Mouse (Mus musculus): ENCODE data around the gene Sema6d. TPM values are rescaled to one million over a fixed set of nuclear protein-coding genes. Genes with fewer than 3 reads are reported as not detected.

The Sema6d gene
- polyA plus RNA-seq, 1 experiment: 9.1 TPM

- TF ChIP-seq POLR2A (IDR thresholded peaks at IDR 0.05; ENCODE audit: borderline replicate concordance, low read depth, low read length): no peak
- no peak for TF ChIP-seq CTCF (IDR thresholded peaks at IDR 0.05; ENCODE audit: low read depth, low read length)
- Histone ChIP-seq H3K4me3 (ENCODE audit: insufficient read depth, low read length) (no peak overlapping the region), H3K27ac (ENCODE audit: insufficient read depth, low read depth, low read length) (no peak overlapping the region), H3K4me1 (ENCODE audit: control insufficient read depth, insufficient read depth, low read length) (no peaks in the 10 kb centered on the region)
These were observed 383.1 kb downstream of the Sema6d start for GRCm38 (mm10) chr2:124472674-124473507.

GRCm38 (mm10) chr2:124477904-124478303 is 388.1 kb downstream of the Sema6d start:
- Histone ChIP-seq H3K4me3 (ENCODE audit: insufficient read depth, low read length) (no peak overlapping the region), H3K4me1 (ENCODE audit: control insufficient read depth, insufficient read depth, low read length) (no peaks in the 10 kb centered on the region), H3K27ac (ENCODE audit: insufficient read depth, low read depth, low read length) (no peak overlapping the region)
- TF ChIP-seq POLR2A (IDR thresholded peaks at IDR 0.05; ENCODE audit: borderline replicate concordance, low read depth, low read length) (no peak), CTCF (IDR thresholded peaks at IDR 0.05; ENCODE audit: low read depth, low read length) (no peak)

DNA sequence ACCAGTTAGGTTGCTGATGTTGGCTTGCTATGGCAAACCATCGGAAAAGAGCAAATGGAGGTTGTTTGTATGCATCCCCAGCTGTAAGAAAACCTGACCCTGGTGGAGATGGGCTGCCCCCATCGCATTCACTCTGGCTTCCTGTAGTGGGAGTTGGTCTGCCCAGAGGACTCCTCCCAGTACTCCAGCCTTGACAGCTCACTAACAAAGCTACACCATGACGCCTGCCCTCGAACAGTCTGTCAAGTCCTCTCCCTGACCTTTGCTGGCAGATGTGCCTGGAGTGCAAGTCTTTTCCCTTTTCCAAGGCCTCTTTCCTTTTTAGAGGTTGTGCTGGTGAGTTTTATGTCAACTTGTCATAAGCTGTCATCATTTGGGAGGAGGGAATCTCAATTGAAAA is 388.8 kb downstream of the Sema6d start:
- Histone ChIP-seq H3K4me1 (ENCODE audit: control insufficient read depth, insufficient read depth, low read length) (no peaks in the 10 kb centered on the region), H3K27ac (ENCODE audit: insufficient read depth, low read depth, low read length) (no peak overlapping the region), H3K4me3 (ENCODE audit: insufficient read depth, low read length) (no peak overlapping the region)
- no peak for TF ChIP-seq CTCF (IDR thresholded peaks at IDR 0.05; ENCODE audit: low read depth, low read length)
- TF ChIP-seq POLR2A (IDR thresholded peaks at IDR 0.05; ENCODE audit: borderline replicate concordance, low read depth, low read length): no peak

DNA sequence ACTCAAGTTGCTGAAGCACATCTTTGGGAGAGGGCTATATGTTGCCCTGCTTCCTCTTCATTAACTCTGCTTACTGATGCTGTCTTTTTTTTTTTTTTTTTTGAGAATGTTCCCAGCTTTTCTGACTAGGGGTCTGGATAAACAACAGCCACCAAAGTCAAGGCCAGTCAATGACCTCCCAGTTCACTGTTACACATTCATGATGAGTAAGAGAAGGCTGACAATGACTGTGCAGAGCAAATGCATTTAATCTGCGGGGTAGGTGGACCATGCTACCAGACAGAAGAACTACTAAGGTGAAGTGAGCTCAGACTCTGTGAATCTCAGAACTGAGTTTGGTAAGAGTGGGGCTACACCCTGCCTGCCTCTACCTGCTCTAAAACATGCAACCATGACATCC is 396.0 kb downstream of the Sema6d start:
- Histone ChIP-seq H3K4me3 (ENCODE audit: insufficient read depth, low read length) (no peak overlapping the region), H3K4me1 (ENCODE audit: control insufficient read depth, insufficient read depth, low read length) (no peaks in the 10 kb centered on the region), H3K27ac (ENCODE audit: insufficient read depth, low read depth, low read length) (no peak overlapping the region)
- TF ChIP-seq POLR2A (IDR thresholded peaks at IDR 0.05; ENCODE audit: borderline replicate concordance, low read depth, low read length): no peak
- no peak for TF ChIP-seq CTCF (IDR thresholded peaks at IDR 0.05; ENCODE audit: low read depth, low read length)

- TF ChIP-seq POLR2A (IDR thresholded peaks at IDR 0.05; ENCODE audit: borderline replicate concordance, low read depth, low read length) (no peak), CTCF (IDR thresholded peaks at IDR 0.05; ENCODE audit: low read depth, low read length) (no peak)
- no peak overlapping the region for H3K27ac ChIP-seq (ENCODE audit: insufficient read depth, low read depth, low read length)
- no peak overlapping the region for H3K4me3 ChIP-seq (ENCODE audit: insufficient read depth, low read length)
- H3K4me1 ChIP-seq (ENCODE audit: control insufficient read depth, insufficient read depth, low read length): no peaks in the 10 kb centered on the region
These were observed 400.4 kb downstream of the Sema6d start for GRCm38 (mm10) chr2:124490010-124490801.

GRCm38 (mm10) chr2:124495751-124496150 is 406.0 kb downstream of the Sema6d start:
- H3K4me1 ChIP-seq (ENCODE audit: control insufficient read depth, insufficient read depth, low read length): no peaks in the 10 kb centered on the region

GRCm38 (mm10) chr2:124499670-124500069 is 409.9 kb downstream of the Sema6d start:
- Histone ChIP-seq H3K27ac (ENCODE audit: insufficient read depth, low read depth, low read length) (no peak overlapping the region), H3K4me1 (ENCODE audit: control insufficient read depth, insufficient read depth, low read length) (no peaks in the 10 kb centered on the region), H3K4me3 (ENCODE audit: insufficient read depth, low read length) (no peak overlapping the region)
- TF ChIP-seq CTCF (IDR thresholded peaks at IDR 0.05; ENCODE audit: low read depth, low read length): no peak
- TF ChIP-seq POLR2A (IDR thresholded peaks at IDR 0.05; ENCODE audit: borderline replicate concordance, low read depth, low read length): no peak

More at GRCm38 (mm10) chr2:124495751-124496150, 406.0 kb downstream of the Sema6d start:
- Histone ChIP-seq H3K27ac (ENCODE audit: insufficient read depth, low read depth, low read length) (no peak overlapping the region), H3K4me3 (ENCODE audit: insufficient read depth, low read length) (no peak overlapping the region)
- TF ChIP-seq POLR2A (IDR thresholded peaks at IDR 0.05; ENCODE audit: borderline replicate concordance, low read depth, low read length) (no peak), CTCF (IDR thresholded peaks at IDR 0.05; ENCODE audit: low read depth, low read length) (no peak)

- no peak overlapping the region for H3K4me3 ChIP-seq (ENCODE audit: insufficient read depth, low read length)
- H3K4me1 ChIP-seq (ENCODE audit: control insufficient read depth, insufficient read depth, low read length): no peaks in the 10 kb centered on the region
- TF ChIP-seq POLR2A (IDR thresholded peaks at IDR 0.05; ENCODE audit: borderline replicate concordance, low read depth, low read length): no peak
- TF ChIP-seq CTCF (IDR thresholded peaks at IDR 0.05; ENCODE audit: low read depth, low read length): no peak
- H3K27ac ChIP-seq (ENCODE audit: insufficient read depth, low read depth, low read length): no peak overlapping the region
These were observed 416.2 kb downstream of the Sema6d start for GRCm38 (mm10) chr2:124505784-124506489.

DNA sequence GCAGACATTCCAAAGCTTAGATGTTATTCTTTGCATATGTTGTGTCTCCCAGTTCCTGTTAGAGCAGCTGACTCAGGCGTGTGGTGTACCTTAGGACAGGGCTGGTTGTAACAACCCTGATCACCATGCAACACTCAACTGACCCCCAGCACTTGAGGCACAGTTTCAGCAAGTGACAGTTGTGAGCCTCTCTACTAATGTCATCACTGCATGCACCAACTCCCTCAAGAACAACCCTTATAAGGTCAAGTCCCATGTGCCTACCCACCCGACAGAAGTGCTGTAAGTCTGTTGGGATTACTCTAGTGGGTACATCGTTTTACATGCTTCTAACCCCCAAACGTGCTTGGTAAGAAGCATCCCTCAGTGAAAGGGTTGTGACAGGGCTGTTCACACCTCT is 418.0 kb downstream of the Sema6d start:
- H3K4me3 ChIP-seq (ENCODE audit: insufficient read depth, low read length): no peak overlapping the region
- no peaks in the 10 kb centered on the region for H3K4me1 ChIP-seq (ENCODE audit: control insufficient read depth, insufficient read depth, low read length)
- TF ChIP-seq POLR2A (IDR thresholded peaks at IDR 0.05; ENCODE audit: borderline replicate concordance, low read depth, low read length) (no peak), CTCF (IDR thresholded peaks at IDR 0.05; ENCODE audit: low read depth, low read length) (no peak)
- H3K27ac ChIP-seq (ENCODE audit: insufficient read depth, low read depth, low read length): no peak overlapping the region
